Mouse (Mus musculus): ENCODE measurements around the gene Pou2f3. TPM values are rescaled to one million over a fixed set of nuclear protein-coding genes. Genes with fewer than 3 reads are reported as not detected.

Pou2f3 gene
- polyA plus RNA-seq, 1 experiment from 2014 or later, result 12.7 TPM

GRCm38 (mm10) chr9:43238631-43239545 is 28.7 kb upstream of the Pou2f3 start:
- ATAC-seq (ENCODE audit: insufficient number of reproducible peaks, low FRiP score, low TSS enrichment, low read depth), result no peak
- Histone ChIP-seq H3K27me3 (no peaks in the 10 kb centered on the region), H3K4me3 (replicated peaks) (peak overlapping the region; percentile 91), H3K27ac (replicated peaks) (peak overlapping the region; percentile 94), H3K4me2 (replicated peaks) (peak overlapping the region; percentile 67), H3K4me1 (peaks cover 57% of the 10 kb centered on the region), H3K36me3 (0 out of 2 replicates have a peak, but pooled peaks cover 3% of the 10 kb centered on the region), H3K9me3 (replicated peaks) (no peaks in the 10 kb centered on the region), H3K9ac (peak overlapping the region; percentile 81)
- under 1% methylated on average over 51 of the region's 51 CpGs for WGBS

- Histone ChIP-seq H3K4me1 (peaks cover 65% of the 10 kb centered on the region), H3K27me3 (no peaks in the 10 kb centered on the region), H3K27ac (replicated peaks) (peak overlapping the region; percentile 94), H3K4me3 (replicated peaks) (peak overlapping the region; percentile 91), H3K9ac (peak overlapping the region; percentile 81; the same call in 1 of the 2 replicates), H3K36me3 (0 out of 2 replicates have a peak, but pooled peaks cover 3% of the 10 kb centered on the region), H3K9me3 (replicated peaks) (no peaks in the 10 kb centered on the region), H3K4me2 (replicated peaks) (peak overlapping the region; percentile 67)
- no peak for ATAC-seq (ENCODE audit: insufficient number of reproducible peaks, low FRiP score, low TSS enrichment, low read depth)
- 40% methylated on average over 2 of the region's 2 CpGs for WGBS
Observed at GRCm38 (mm10) chr9:43238167-43238566, 28.0 kb upstream of the Pou2f3 start.

- peaks cover 74% of the 10 kb centered on the region for H3K4me1 ChIP-seq
- peak overlapping the region; percentile 67 for H3K4me2 ChIP-seq (replicated peaks)
- no peak overlapping the region for H3K27ac ChIP-seq (replicated peaks)
- H3K4me3 ChIP-seq (replicated peaks), result peak overlapping the region; percentile 91
- 0 out of 2 replicates have a peak, but pooled peaks cover 3% of the 10 kb centered on the region for H3K36me3 ChIP-seq
- no peaks in the 10 kb centered on the region for H3K27me3 ChIP-seq
- no peak overlapping the region for H3K9ac ChIP-seq
- H3K9me3 ChIP-seq (replicated peaks), result no peaks in the 10 kb centered on the region
- no peak for ATAC-seq (ENCODE audit: insufficient number of reproducible peaks, low FRiP score, low TSS enrichment, low read depth)
- WGBS, result 35% methylated on average over 7 of the region's 7 CpGs
Observed at GRCm38 (mm10) chr9:43237111-43237775, 27.1 kb upstream of the Pou2f3 start.

DNA sequence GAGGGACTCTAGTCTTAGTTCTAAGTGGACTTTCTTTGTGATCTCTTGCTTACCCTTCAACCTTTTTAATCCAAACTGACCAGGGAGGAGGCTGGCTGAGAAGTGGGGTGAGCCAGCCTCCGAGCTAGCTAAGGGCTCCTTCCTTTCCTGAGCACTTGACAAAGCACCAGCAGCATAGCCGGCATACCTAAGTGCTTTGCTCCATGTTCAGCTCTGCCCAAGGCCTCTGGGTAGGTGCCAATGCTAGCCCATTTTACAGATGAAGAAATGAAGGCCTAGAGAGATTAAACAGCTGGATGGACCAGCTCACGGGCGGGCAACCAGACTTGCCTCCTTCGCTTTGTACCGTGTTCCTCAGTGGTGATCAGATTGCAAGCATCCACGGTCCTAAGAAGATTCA is 26.4 kb upstream of the Pou2f3 start:
- Histone ChIP-seq H3K36me3 (0 out of 2 replicates have a peak, but pooled peaks cover 3% of the 10 kb centered on the region), H3K4me2 (replicated peaks) (peak overlapping the region; percentile 67), H3K4me1 (peaks cover 81% of the 10 kb centered on the region), H3K27me3 (no peaks in the 10 kb centered on the region), H3K9ac (no peak overlapping the region), H3K27ac (replicated peaks) (no peak overlapping the region), H3K9me3 (replicated peaks) (no peaks in the 10 kb centered on the region), H3K4me3 (replicated peaks) (peak overlapping the region; percentile 91; the same call in 1 of the 2 replicates)
- WGBS, result 72% methylated on average over 7 of the region's 7 CpGs
- no peak for ATAC-seq (ENCODE audit: insufficient number of reproducible peaks, low FRiP score, low TSS enrichment, low read depth)

DNA sequence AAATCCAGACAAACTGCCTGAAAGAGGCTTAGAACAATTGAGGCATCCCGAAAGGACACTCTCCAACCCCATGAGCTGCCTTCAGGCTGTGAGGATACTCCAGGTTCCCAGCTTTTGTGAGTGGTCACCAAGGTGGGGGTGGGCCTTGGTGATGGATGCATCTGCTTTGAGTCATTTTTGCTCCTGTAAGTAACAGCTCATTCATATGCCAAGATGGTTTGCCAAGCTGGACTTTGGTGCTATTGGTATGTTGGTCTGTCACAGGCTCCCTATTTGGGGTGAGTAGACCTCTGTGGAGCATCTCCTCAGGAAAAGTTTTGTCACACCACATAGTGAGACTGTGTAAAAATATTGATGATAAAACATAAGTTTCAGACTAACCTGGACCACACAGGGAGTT is 25.9 kb upstream of the Pou2f3 start:
- no peak overlapping the region for H3K4me2 ChIP-seq (replicated peaks)
- H3K4me1 ChIP-seq, result peaks cover 81% of the 10 kb centered on the region
- WGBS, result 82% methylated on average over 1 of the region's 1 CpGs

DNA sequence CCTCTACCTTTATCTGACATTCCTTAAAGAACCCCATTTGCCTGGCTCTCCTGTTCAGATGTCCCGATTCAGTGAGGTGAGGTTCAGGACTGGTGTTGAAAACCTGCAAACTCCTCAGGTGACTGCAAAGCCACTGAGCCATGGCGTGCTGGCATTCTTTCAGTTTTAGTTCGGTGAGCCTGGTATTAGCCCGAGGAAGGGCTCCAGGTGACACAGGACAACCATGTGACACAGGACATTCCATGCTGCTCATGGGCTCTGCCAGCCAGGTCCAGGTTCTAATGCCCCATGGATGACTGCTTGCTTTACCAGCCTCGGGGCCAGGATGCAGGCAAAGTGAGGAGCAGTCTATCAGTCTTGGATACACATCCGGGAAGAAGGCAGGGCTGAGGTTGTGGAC is 25.2 kb upstream of the Pou2f3 start:
- 85% methylated on average over 6 of the region's 6 CpGs for WGBS
- Histone ChIP-seq H3K4me2 (replicated peaks) (no peak overlapping the region), H3K9ac (no peak overlapping the region), H3K27ac (replicated peaks) (no peak overlapping the region), H3K36me3 (0 out of 2 replicates have a peak, but pooled peaks cover 3% of the 10 kb centered on the region), H3K4me3 (replicated peaks) (no peak overlapping the region), H3K4me1 (peaks cover 85% of the 10 kb centered on the region), H3K27me3 (no peaks in the 10 kb centered on the region), H3K9me3 (replicated peaks) (no peaks in the 10 kb centered on the region)
- no peak for ATAC-seq (ENCODE audit: insufficient number of reproducible peaks, low FRiP score, low TSS enrichment, low read depth)

More for the DNA sequence above, 25.9 kb upstream of the Pou2f3 start:
- Histone ChIP-seq H3K36me3 (0 out of 2 replicates have a peak, but pooled peaks cover 3% of the 10 kb centered on the region), H3K27ac (replicated peaks) (no peak overlapping the region), H3K9me3 (replicated peaks) (no peaks in the 10 kb centered on the region), H3K27me3 (no peaks in the 10 kb centered on the region), H3K4me3 (replicated peaks) (no peak overlapping the region), H3K9ac (no peak overlapping the region)
- ATAC-seq (ENCODE audit: insufficient number of reproducible peaks, low FRiP score, low TSS enrichment, low read depth), result no peak

- H3K27ac ChIP-seq (replicated peaks), result no peak overlapping the region
- H3K4me3 ChIP-seq (replicated peaks), result no peak overlapping the region
- 78% methylated on average over 5 of the region's 5 CpGs for WGBS
- H3K9me3 ChIP-seq (replicated peaks), result no peaks in the 10 kb centered on the region
- no peak overlapping the region for H3K9ac ChIP-seq
- no peaks in the 10 kb centered on the region for H3K27me3 ChIP-seq
- no peak overlapping the region for H3K4me2 ChIP-seq (replicated peaks)
- H3K36me3 ChIP-seq, result 0 out of 2 replicates have a peak, but pooled peaks cover 3% of the 10 kb centered on the region
- H3K4me1 ChIP-seq, result peaks cover 86% of the 10 kb centered on the region
- ATAC-seq (ENCODE audit: insufficient number of reproducible peaks, low FRiP score, low TSS enrichment, low read depth), result no peak
Observed at GRCm38 (mm10) chr9:43234496-43234895, 24.3 kb upstream of the Pou2f3 start.

DNA sequence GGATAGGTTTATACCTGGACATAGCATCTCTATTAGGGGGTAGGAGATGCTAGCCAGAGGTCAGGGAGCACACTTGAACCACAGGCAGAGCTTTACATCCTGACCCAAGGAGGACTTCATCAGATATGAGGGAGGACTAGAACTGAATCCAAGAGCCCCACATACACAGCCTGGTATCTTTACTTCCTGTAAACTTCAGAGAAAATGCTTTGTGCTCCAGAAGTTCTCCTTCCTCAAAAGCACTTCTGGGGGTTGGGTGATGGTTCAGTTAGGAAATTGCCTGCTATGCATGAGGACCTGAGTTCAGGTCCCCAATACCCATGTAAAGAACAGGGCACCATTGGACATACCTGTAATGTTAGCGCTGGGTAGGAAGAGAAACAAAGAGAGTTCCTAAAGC is 23.3 kb upstream of the Pou2f3 start:
- Histone ChIP-seq H3K36me3 (peaks cover 10% of the 10 kb centered on the region; the same call in 1 of the 2 replicates), H3K9me3 (replicated peaks) (no peaks in the 10 kb centered on the region), H3K4me1 (peaks cover 86% of the 10 kb centered on the region), H3K9ac (no peak overlapping the region), H3K27ac (replicated peaks) (no peak overlapping the region), H3K4me2 (replicated peaks) (no peak overlapping the region), H3K4me3 (replicated peaks) (no peak overlapping the region), H3K27me3 (no peaks in the 10 kb centered on the region)
- 94% methylated on average over 1 of the region's 1 CpGs for WGBS
- no peak for ATAC-seq (ENCODE audit: insufficient number of reproducible peaks, low FRiP score, low TSS enrichment, low read depth)

GRCm38 (mm10) chr9:43233044-43233443 is 22.9 kb upstream of the Pou2f3 start:
- Histone ChIP-seq H3K9me3 (replicated peaks) (no peaks in the 10 kb centered on the region), H3K36me3 (peaks cover 10% of the 10 kb centered on the region; the same call in 1 of the 2 replicates), H3K4me3 (replicated peaks) (no peak overlapping the region), H3K9ac (no peak overlapping the region), H3K4me2 (replicated peaks) (no peak overlapping the region), H3K27ac (replicated peaks) (no peak overlapping the region), H3K4me1 (peaks cover 81% of the 10 kb centered on the region), H3K27me3 (no peaks in the 10 kb centered on the region)
- WGBS, result 55% methylated on average over 5 of the region's 5 CpGs
- ATAC-seq (ENCODE audit: insufficient number of reproducible peaks, low FRiP score, low TSS enrichment, low read depth), result no peak

DNA sequence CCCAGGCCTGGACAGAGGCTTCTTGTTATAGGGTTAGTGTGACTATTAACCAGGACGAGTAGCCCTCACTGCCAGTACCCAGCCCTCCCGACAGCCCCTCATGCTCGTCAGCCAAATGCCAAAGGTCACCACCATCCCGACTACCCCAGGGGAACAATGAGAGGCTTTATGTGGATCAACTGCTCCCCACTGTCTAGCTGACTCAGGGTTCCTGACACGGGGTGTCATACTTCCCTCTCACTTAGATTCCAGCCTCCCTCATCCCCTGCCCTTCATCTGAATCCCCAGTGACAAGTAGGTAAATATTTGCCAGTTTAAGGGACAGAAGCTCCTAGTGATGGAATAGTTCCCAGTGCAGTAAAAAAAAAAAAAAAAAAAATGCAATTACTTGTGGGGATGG is 22.1 kb upstream of the Pou2f3 start:
- H3K36me3 ChIP-seq, result peaks cover 10% of the 10 kb centered on the region; the same call in 1 of the 2 replicates

DNA sequence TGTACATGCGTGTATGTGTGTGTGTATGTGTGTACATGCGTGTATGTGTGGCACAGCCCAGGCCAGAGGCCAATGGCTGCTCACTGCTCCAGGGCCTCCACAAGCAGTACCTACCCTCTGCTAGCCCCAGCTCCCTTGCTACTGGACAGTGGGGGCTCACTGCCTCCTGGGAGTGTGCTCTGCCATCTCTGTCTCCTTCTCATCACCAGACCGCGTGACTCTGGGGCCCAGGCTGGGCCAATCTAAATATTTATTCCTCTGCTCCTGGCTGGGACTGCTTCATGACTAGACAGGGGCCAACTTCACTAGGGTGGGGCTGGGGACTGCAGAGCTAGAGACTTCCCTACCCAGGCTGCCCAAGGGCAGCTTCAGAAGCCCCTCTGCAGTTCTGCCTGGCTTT is 21.6 kb upstream of the Pou2f3 start:
- Histone ChIP-seq H3K27ac (replicated peaks) (peak overlapping the region; percentile 72), H3K4me2 (replicated peaks) (0 out of 2 replicates have a peak overlapping the region, but pooled peaks have one; percentile 4), H3K4me3 (replicated peaks) (no peak overlapping the region), H3K4me1 (peaks cover 80% of the 10 kb centered on the region), H3K9ac (no peak overlapping the region), H3K9me3 (replicated peaks) (no peaks in the 10 kb centered on the region), H3K27me3 (no peaks in the 10 kb centered on the region), H3K36me3 (peaks cover 10% of the 10 kb centered on the region; the same call in 1 of the 2 replicates)
- ATAC-seq (ENCODE audit: insufficient number of reproducible peaks, low FRiP score, low TSS enrichment, low read depth), result 0 out of 2 replicates have a peak, but pooled peaks have one; percentile 3
- WGBS, result 52% methylated on average over 4 of the region's 4 CpGs

More for the DNA sequence above, 22.1 kb upstream of the Pou2f3 start:
- Histone ChIP-seq H3K27ac (replicated peaks) (peak overlapping the region; percentile 72; the same call in 1 of the 2 replicates), H3K9ac (no peak overlapping the region), H3K27me3 (no peaks in the 10 kb centered on the region), H3K4me3 (replicated peaks) (no peak overlapping the region), H3K4me2 (replicated peaks) (0 out of 2 replicates have a peak overlapping the region, but pooled peaks have one; percentile 4), H3K4me1 (peaks cover 80% of the 10 kb centered on the region), H3K9me3 (replicated peaks) (no peaks in the 10 kb centered on the region)
- 18% methylated on average over 5 of the region's 5 CpGs for WGBS
- ATAC-seq (ENCODE audit: insufficient number of reproducible peaks, low FRiP score, low TSS enrichment, low read depth), result no peak
